ENCODE assay signal across 9 mouse cellular contexts in the genomic region with DNA sequence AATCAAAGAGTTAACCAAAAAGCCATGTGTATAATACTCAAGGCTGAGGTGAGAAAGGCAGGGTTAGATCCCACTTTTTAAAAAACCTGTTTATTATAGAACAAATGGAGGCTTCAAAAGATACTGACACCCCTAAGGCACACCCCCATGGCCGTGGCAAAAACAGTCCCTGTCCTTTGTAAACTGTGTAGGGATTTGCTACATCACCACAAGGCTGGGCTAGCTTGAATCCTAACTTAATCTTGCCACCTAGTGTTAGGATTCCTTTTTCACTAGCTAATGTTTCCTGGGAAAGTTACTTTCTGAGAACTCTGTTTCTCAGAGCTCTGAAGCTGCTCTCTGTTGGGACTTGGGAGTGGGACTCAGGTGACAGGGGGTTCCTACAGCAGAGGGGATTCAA. TPM values are rescaled to one million over a fixed set of nuclear protein-coding genes. Genes with fewer than 3 reads are reported as not detected.
DNase-seq lines count a peak whose midpoint lies in the region; ATAC-seq and TF ChIP-seq lines count a peak whose summit lies in the region.
"Had no signal": no experiment of that assay in that cellular context is flagged by ENCODE, and none has a peak within 500 bp of the region (broad histone marks: within the 10 kb centered on the region; RNA-seq: fewer than 3 reads in every experiment).

No protein-coding gene starts in this region.

- ATAC-seq in neural tube, embryonic 11.5 days (ENCODE audit: insufficient read depth, low FRiP score, low TSS enrichment) = no peak
- peak; percentile 47; the same call in 1 of the 2 replicates for ATAC-seq in heart, postnatal 0 days (ENCODE audit: insufficient read depth, low read depth)
- peak; percentile 39; the same call in 1 of the 2 replicates for ATAC-seq in lung, embryonic 14.5 days (ENCODE audit: insufficient read depth)
- ATAC-seq in granulocyte monocyte progenitor cell, adult 5-6 weeks (replicated peaks; ENCODE audit: poor library complexity, severe bottlenecking) = no peak

- TF ChIP-seq CTCF in heart, postnatal 0 days (IDR thresholded peaks at IDR 0.05; ENCODE audit: low read depth) = peak; percentile 79
- peak; percentile 72 for TF ChIP-seq CTCF in lung, embryonic 14.5 days (IDR thresholded peaks at IDR 0.05; ENCODE audit: low read depth)

- DNase-seq in neural tube, embryonic 11.5 days (ENCODE audit: low spot score) = peak; percentile 24
- no peak for DNase-seq in neural tube, embryonic 10.5 days (ENCODE audit: extremely low spot score, low spot score)
- DNase-seq in embryo, embryonic 10.5 days (ENCODE audit: low spot score) = peak; percentile 80
- DNase-seq in heart, postnatal 0 days (ENCODE audit: low spot score) = peak; percentile 67
- DNase-seq in lung, embryonic 14.5 days = peak; percentile 84
- no peak for DNase-seq in gastrocnemius, postnatal 14 days
- DNase-seq in frontal cortex, postnatal 10 days (ENCODE audit: low spot score in 2 of 2) = no peak

- no peaks in the 10 kb centered on the region for H3K9me3 ChIP-seq in neural tube, embryonic 11.5 days (ENCODE audit: control insufficient read depth, low read length)
- H3K9me3 ChIP-seq in heart, postnatal 0 days (replicated peaks; ENCODE audit: control insufficient read depth, low read length) = no peaks in the 10 kb centered on the region
- no peaks in the 10 kb centered on the region for H3K9me3 ChIP-seq in lung, embryonic 14.5 days (ENCODE audit: low read depth, low read length)

- H3K27me3 ChIP-seq in neural tube, embryonic 11.5 days (ENCODE audit: control insufficient read depth, insufficient read depth, low read length) = peaks cover 8% of the 10 kb centered on the region; the same call in 1 of the 2 replicates
- H3K27me3 ChIP-seq in heart, postnatal 0 days (ENCODE audit: control insufficient read depth, insufficient read depth, low read length) = peaks cover 91% of the 10 kb centered on the region
- H3K27me3 ChIP-seq in lung, embryonic 14.5 days (ENCODE audit: insufficient read depth, low read length) = peaks cover 82% of the 10 kb centered on the region

- peak overlapping the region; percentile 20; the same call in 1 of the 2 replicates for H3K9ac ChIP-seq in neural tube, embryonic 11.5 days (ENCODE audit: low read length)
- no peak overlapping the region for H3K9ac ChIP-seq in heart, postnatal 0 days (replicated peaks; ENCODE audit: low read depth, low read length)
- no peak overlapping the region for H3K9ac ChIP-seq in lung, embryonic 14.5 days

- H3K27ac ChIP-seq in neural tube, embryonic 11.5 days (ENCODE audit: low read depth, low read length) = peak overlapping the region; percentile 77
- no peak overlapping the region for H3K27ac ChIP-seq in heart, postnatal 0 days (ENCODE audit: low read depth)
- no peak overlapping the region for H3K27ac ChIP-seq in lung, embryonic 14.5 days (ENCODE audit: low read depth)

- H3K36me3 ChIP-seq in neural tube, embryonic 11.5 days (ENCODE audit: control insufficient read depth, insufficient read depth, low read length) = no peaks in the 10 kb centered on the region
- no peaks in the 10 kb centered on the region for H3K36me3 ChIP-seq in heart, postnatal 0 days (replicated peaks; ENCODE audit: control insufficient read depth, insufficient read depth, low read length)
- no peaks in the 10 kb centered on the region for H3K36me3 ChIP-seq in lung, embryonic 14.5 days (ENCODE audit: insufficient read depth)

- H3K4me3 ChIP-seq in neural tube, embryonic 11.5 days (ENCODE audit: low read depth, low read length) = no peak overlapping the region
- no peak overlapping the region for H3K4me3 ChIP-seq in heart, postnatal 0 days (ENCODE audit: low read depth, low read length)
- no peak overlapping the region for H3K4me3 ChIP-seq in lung, embryonic 14.5 days (ENCODE audit: low read depth, low read length)
- H3K4me3 ChIP-seq: myocyte had no signal

- TF ChIP-seq EP300 in heart, postnatal 0 days (IDR thresholded peaks at IDR 0.05; ENCODE audit: low read depth) = no peak

- H3K4me1 ChIP-seq in neural tube, embryonic 11.5 days (ENCODE audit: control insufficient read depth, insufficient read depth, low read length) = peaks cover 54% of the 10 kb centered on the region
- H3K4me1 ChIP-seq in heart, postnatal 0 days (ENCODE audit: control insufficient read depth, insufficient read depth) = peaks cover 16% of the 10 kb centered on the region; the same call in 1 of the 2 replicates
- H3K4me1 ChIP-seq in lung, embryonic 14.5 days (ENCODE audit: insufficient read depth) = peaks cover 5% of the 10 kb centered on the region

- 0% methylated on average over 1 of the region's 1 CpGs for WGBS in neural tube, embryonic 11.5 days
- 0% methylated on average over 1 of the region's 1 CpGs for WGBS in heart, postnatal 0 days
- WGBS in lung, embryonic 14.5 days = 0% methylated on average over 1 of the region's 1 CpGs

- intact Hi-C loops in gastrocnemius, postnatal 14 days (cut with DNase I; ENCODE audit: low total_unique reads) = loop anchor here (5.0 to 10.0 kb wide), 2 partner anchors 193 to 311 kb away; no protein-coding TSS in a partner anchor

- 0 out of 2 replicates have a peak overlapping the region, but pooled peaks have one; percentile 92 for H3K4me2 ChIP-seq in neural tube, embryonic 11.5 days (ENCODE audit: low read depth)
- no peak overlapping the region; the same call in 1 of the 2 replicates for H3K4me2 ChIP-seq in heart, postnatal 0 days (ENCODE audit: low read depth, low read length)
- no peak overlapping the region for H3K4me2 ChIP-seq in lung, embryonic 14.5 days

RNA-seq across cellular contexts. Expression of gene Dll1, which starts 1.2 kb away (rescaled TPM):
- 57.7 and 64.2 TPM in 2 replicates for polyA plus RNA-seq in neural tube, embryonic 11.5 days (2014; fragmentation: Nextera tagmentation; extraction: Ambion mirVana)
- 3.7 and 18.9 TPM in 2 replicates for total RNA-seq in heart, postnatal 0 days (2014; rRNA removed; ENCODE audit: low replicate concordance)
- polyA plus RNA-seq in heart, postnatal 0 days (2015; fragmentation: Nextera tagmentation; extraction: Ambion mirVana) = 3.0 and 3.5 TPM in 2 replicates
- 3.1 and 3.4 TPM in 2 replicates for polyA plus RNA-seq in lung, embryonic 14.5 days (2014; fragmentation: Nextera tagmentation; extraction: Ambion mirVana)
- total RNA-seq in granulocyte monocyte progenitor cell, adult 5-6 weeks (2014; fragmentation: Nextera tagmentation) = not detected in 2 replicates
- total RNA-seq in granulocyte monocyte progenitor cell, adult 5-6 weeks (2017) = 0.26 TPM in 1 of 2 replicates, not detected in the other
- total RNA-seq in gastrocnemius, postnatal 14 days (2021) = 1 to 10 TPM; 5.6 to 6.0 TPM

RNA-seq across cellular contexts. Expression of gene Fam120b, which starts 18.1 kb away (rescaled TPM):
- 36.6 and 37.2 TPM in 2 replicates for polyA plus RNA-seq in neural tube, embryonic 11.5 days (2014; fragmentation: Nextera tagmentation; extraction: Ambion mirVana)
- 10.5 and 15.5 TPM in 2 replicates for total RNA-seq in heart, postnatal 0 days (2014; rRNA removed; ENCODE audit: low replicate concordance)
- polyA plus RNA-seq in heart, postnatal 0 days (2015; fragmentation: Nextera tagmentation; extraction: Ambion mirVana) = 10.9 and 12.2 TPM in 2 replicates
- polyA plus RNA-seq in lung, embryonic 14.5 days (2014; fragmentation: Nextera tagmentation; extraction: Ambion mirVana) = 25.0 and 26.6 TPM in 2 replicates
- 11.0 and 16.5 TPM in 2 replicates for total RNA-seq in granulocyte monocyte progenitor cell, adult 5-6 weeks (2014; fragmentation: Nextera tagmentation)
- 11.1 and 12.4 TPM in 2 replicates for total RNA-seq in granulocyte monocyte progenitor cell, adult 5-6 weeks (2017)
- total RNA-seq in gastrocnemius, postnatal 14 days (2021) = 1 to 10 TPM; 8.6 to 8.8 TPM

Comparison
In these comparisons a context has a peak if more than half of its experiments do, and no peak if none do; other contexts are left out.
1. DNase-seq: peak in neural tube, embryonic 11.5 days (single experiment), embryo, embryonic 10.5 days (single experiment), heart, postnatal 0 days (single experiment) and lung, embryonic 14.5 days (single experiment); none in neural tube, embryonic 10.5 days (single experiment), gastrocnemius, postnatal 14 days (single experiment) and frontal cortex, postnatal 10 days (0 of 2).
2. ATAC-seq: peak in heart, postnatal 0 days (single experiment) and lung, embryonic 14.5 days (single experiment); none in neural tube, embryonic 11.5 days (single experiment) and granulocyte monocyte progenitor cell, adult 5-6 weeks (single experiment).